Mouse (Mus musculus) heart, adult 8-10 months (tissue): ENCODE measurements at regions not wholly inside any gene's neighbourhood (a gene's known extent, or its start where the extent isn't known, plus 50 kb on each side); places are given as distances from the start of the nearest gene placed in this dataset.

Experiments
- DNase-seq: peaks from one replicate; pipeline ENCODE4 v3.0.0; 2022; ENCODE audit warnings: low spot score

GRCm38 (mm10) chr13:103683169-103683568 lies 91.2 kb downstream of the Srek1 start:
- no peak for DNase-seq

- DNase-seq, result no peak
Observed at GRCm38 (mm10) chr13:103680740-103681139, 93.7 kb downstream of the Srek1 start.

- no peak for DNase-seq
Observed at GRCm38 (mm10) chr13:103680052-103680451, 94.4 kb downstream of the Srek1 start.

- no peak for DNase-seq
Observed at GRCm38 (mm10) chr13:103676831-103677230, 97.6 kb downstream of the Srek1 start.

- no peak for DNase-seq
Observed at GRCm38 (mm10) chr13:103676221-103676620, 98.2 kb downstream of the Srek1 start.

- no peak for DNase-seq
Observed at GRCm38 (mm10) chr13:103670611-103671010, 103.8 kb downstream of the Srek1 start.

- DNase-seq, result no peak
Observed at GRCm38 (mm10) chr13:103669856-103670255, 104.6 kb downstream of the Srek1 start.

GRCm38 (mm10) chr13:103667749-103668148 lies 106.7 kb downstream of the Srek1 start:
- no peak for DNase-seq

- no peak for DNase-seq
Observed at GRCm38 (mm10) chr13:103660248-103660996, 114.0 kb downstream of the Srek1 start.

- DNase-seq, result no peak
Observed at GRCm38 (mm10) chr13:103655966-103656365, 118.4 kb downstream of the Srek1 start.

GRCm38 (mm10) chr13:103653216-103653615 lies 121.2 kb downstream of the Srek1 start:
- no peak for DNase-seq

- no peak for DNase-seq
Observed at GRCm38 (mm10) chr13:103649383-103649782, 125.0 kb downstream of the Srek1 start.

- no peak for DNase-seq
Observed at GRCm38 (mm10) chr13:103648016-103648415, 126.4 kb downstream of the Srek1 start.

- DNase-seq, result no peak
Observed at GRCm38 (mm10) chr13:103646035-103646434, 128.4 kb downstream of the Srek1 start.

- peak; percentile 45 for DNase-seq
Observed at GRCm38 (mm10) chr13:103643993-103644722, 130.2 kb downstream of the Srek1 start.

GRCm38 (mm10) chr13:103643486-103643885 lies 130.9 kb downstream of the Srek1 start:
- no peak for DNase-seq

- DNase-seq, result no peak
Observed at GRCm38 (mm10) chr13:103642542-103643375, 131.6 kb downstream of the Srek1 start.

GRCm38 (mm10) chr13:103638038-103638437 lies 136.4 kb downstream of the Srek1 start:
- DNase-seq, result no peak

GRCm38 (mm10) chr13:103637414-103637813 lies 137.0 kb downstream of the Srek1 start:
- DNase-seq, result no peak

GRCm38 (mm10) chr13:103636595-103636994 lies 137.8 kb downstream of the Srek1 start:
- DNase-seq, result no peak

GRCm38 (mm10) chr13:103623810-103624209 lies 150.6 kb downstream of the Srek1 start:
- DNase-seq, result no peak

GRCm38 (mm10) chr13:103623319-103623718 lies 151.1 kb downstream of the Srek1 start:
- DNase-seq, result no peak
